Mouse (Mus musculus): ENCODE measurements around the gene Pim1.

Pim1 gene

DNA sequence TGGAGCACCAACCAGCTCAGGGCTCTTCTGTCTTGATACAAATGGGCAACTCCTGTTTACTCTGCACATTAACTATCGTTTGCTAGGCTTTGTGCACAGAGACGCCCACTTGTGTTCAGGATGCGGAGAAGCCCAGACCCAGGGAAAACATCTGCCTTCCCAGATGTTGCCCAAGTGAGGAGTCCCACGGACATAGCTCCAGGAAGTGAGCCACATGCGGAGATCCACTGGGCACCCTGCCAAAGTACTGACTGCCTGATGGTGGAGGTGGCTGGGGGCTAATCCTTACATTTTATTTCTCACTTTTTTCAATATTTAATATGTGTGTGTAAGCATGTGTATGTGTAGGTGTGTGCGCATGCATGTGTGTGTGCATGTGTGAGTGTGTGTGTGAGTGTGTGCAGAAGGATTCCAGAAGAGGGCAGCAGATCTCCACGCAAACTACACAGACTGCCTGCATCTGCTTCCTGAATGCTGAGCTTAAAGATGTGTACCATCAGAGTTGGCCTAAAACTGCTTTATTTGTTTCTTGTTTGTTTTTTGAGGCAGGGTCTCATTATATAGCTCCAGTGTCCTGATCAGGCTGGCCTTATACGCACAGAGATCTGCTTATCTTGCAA lies 38.1 kb downstream of the Pim1 start:
- no peak for DNase-seq

DNA sequence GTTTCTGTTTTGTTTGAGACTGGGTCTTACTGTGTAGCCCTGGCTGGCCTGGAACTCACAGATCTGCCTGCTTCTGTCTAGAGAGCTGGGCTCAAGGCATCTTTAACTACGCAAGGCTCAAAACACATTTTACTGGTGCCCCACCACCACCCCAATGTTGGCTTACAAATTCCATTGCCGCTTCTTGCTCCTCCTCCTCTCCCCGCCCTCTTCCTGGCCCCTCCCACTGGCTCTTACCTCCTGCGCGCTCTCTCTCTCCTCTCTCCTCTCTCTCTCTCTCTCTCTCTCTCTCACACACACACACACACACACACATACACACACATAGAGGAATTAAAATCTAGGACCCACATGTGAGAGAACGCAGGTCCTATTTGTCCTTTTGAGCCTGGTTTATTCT lies 40.0 kb downstream of the Pim1 start:
- DNase-seq: no peak

DNA sequence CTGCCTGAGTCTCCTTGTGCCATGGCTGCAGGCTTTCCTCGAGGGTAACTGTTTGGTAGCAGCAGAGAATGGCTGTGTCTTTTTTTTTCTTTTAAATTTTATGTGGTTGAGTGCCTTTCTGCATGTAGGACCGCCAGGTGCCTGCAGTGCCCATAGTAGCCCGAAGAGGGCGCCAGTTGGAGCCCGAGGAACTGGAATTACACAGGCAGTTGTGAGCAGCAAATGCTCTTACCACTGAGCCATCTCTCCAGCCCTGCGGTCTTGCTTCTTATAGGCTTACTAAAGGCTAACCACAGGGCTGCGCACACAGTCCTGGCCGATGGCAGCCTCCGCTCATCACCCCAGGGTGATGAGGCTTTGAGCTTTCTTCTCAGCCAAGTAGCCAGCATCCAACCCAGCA lies 40.7 kb downstream of the Pim1 start:
- DNase-seq: no peak

DNA sequence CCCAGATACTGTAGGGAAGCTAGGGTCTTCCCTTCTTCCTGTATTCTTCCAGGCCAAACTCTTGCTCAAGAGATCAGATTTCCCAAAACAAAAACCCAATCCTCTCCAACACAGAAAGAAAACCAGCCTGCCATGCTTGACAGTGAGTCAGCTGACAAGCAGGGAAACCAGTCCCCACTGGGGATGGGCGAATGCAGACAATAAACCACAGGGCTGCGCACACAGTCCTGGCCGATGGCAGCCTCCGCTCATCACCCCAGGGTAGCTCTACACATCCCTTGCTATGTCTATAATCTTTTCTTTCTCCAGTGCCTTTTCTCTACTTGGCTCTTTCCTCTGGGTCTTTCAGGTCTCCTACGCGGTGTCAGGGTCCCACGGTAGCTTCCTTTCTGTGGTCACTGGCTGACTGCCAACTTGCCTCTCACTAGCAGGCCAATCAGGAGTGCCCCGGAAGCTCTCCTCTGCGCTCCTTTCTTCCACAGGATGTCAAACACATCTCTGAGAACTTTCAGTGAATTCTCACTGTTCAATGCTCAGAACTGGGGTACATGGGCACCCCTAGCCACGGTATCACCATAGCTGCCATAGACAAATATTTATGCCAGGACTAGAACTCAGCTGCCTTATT lies 41.3 kb downstream of the Pim1 start:
- no peak for DNase-seq

DNA sequence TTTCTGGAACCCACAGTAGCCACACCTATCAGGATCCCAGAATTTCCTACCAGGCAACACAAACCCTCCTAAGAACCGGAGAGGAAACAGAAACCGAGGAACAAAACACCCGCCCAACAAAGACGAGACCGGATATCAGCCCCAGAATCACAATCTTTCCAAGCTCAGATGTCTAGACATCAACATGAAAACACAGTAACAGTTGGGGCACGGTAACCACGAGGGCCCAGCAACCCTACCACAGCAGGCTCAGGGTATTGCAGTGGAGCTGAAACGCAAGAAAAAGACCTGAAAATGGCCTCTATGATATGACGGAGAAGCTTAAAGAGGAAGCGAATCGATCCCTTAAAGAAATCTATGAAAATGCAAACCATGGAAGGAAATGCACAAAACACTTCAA lies 43.3 kb downstream of the Pim1 start:
- no peak for DNase-seq

DNA sequence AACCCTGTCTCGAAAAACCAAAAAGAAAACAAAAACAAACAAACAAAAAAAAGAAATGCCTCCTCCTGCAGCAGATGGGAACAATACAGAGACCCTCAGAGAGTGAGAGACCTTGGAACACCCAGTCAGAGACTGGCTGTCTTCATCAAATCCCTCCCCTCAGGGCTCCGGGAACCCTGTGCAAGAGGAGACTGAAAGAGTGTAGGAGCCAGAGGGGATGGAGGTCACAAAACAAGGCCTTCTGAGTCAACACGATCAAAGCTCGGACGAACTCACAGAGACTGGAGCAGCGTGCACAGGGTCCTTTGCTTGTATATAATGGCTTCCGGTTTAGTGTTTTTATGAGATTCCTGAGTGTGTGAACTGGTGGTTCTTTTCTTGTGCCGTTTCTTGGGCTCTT lies 49.9 kb downstream of the Pim1 start:
- DNase-seq: no peak

DNA sequence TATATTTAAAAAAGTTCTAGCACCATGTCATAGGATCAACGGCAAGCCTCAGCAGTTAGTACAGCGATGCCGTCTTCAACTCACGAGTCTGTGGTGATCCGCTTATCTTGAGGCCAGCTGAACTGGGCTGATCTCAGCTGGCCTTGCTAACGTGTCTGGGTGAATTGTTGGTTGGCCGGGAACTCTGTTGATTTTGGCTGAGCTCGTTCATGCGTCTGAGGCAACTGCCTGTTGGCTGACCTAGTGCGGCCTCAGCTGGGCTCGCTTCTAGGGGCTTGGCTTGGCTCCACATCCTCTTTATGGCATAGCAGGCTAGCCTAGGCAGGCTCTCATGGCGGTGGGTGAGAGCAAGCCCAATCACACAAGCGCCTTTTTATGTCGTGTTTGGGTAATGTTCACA lies 50.9 kb downstream of the Pim1 start:
- peak; percentile 56 to 59 for DNase-seq

DNA sequence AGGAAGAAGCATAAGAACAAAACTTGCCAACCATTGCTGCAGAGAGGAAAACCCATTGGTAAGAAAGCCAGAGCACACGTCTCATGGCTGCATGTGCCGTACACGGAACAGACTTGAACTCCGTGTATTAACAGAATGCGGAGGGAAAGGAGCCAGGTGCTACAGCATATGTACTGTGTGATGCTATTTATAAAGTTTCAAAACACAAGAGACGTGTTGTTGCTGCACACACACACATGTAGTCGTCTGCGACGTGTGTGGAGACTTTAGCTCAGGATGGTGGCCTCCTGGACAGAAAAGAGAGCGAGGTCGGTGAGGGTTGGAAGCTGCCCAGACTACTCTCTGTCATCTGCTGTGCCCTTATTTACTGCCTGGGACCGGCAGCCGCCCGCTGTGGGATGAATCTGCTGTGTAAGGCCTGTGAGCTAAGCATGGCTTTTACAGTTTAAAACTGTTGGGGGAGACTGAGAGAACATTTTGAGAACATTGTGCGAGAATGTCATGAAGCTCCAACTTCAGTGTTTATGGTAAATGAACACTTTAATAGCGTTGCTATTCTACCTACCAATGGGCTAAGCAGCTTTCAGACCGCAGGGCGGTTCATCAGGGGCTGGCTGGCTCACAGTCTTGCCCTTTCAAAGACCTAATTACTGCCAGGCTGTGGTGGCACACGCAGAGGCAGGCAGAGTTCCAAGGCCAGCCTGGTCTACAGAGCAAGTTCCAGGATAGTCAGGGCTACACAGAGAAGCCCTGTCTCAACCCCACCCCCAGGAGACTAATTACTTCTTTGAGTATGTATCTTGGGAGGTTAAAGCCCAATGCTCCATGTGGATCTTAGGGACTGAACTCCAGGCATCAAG lies 52.5 kb downstream of the Pim1 start:
- DNase-seq: peak; percentile 59 to 60

DNA sequence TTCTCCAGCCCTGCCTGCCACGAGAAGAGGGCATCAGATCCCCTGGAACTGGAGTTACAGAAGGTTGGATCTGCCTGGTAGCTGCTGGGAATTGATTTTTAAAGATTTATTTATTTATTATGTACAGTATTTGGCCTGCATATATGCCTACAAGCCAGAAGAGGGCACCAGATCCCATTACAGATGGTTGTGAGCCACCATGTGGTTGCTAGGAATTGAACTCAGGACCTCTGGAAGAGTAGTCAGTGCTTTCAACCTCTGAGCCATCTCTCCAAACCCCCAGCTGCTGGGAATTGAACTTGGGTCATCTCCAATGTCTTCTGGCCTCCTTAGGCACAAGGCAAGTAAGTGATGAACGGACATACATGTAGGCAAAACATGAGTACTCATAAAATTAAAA lies 53.5 kb downstream of the Pim1 start:
- DNase-seq: no peak

DNA sequence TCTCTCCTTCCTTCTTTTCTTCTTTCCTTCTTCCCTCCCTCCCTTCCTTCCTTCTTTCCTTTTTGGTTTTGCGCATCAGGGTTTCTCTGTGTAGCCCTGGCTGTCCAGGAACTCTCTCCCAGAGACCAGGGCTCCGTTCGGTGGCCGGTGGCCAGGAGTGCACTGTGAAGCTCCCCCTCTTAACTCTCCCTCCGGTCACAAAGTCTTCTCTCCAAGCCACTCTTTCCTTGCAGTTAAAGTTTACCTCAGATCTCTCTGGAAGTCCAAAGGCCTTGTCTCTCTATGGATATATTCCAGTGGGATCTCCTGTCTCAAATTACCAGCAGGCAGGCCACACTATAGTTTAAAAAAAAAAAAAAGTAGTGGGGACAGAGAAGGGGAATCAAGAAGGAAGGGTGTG lies 54.7 kb downstream of the Pim1 start:
- DNase-seq: no peak
